Mouse (Mus musculus): ENCODE measurements at regions not wholly inside any gene's neighbourhood (a gene's known extent, or its start where the extent isn't known, plus 50 kb on each side); places are given as distances from the start of the nearest gene placed in this dataset.

DNA sequence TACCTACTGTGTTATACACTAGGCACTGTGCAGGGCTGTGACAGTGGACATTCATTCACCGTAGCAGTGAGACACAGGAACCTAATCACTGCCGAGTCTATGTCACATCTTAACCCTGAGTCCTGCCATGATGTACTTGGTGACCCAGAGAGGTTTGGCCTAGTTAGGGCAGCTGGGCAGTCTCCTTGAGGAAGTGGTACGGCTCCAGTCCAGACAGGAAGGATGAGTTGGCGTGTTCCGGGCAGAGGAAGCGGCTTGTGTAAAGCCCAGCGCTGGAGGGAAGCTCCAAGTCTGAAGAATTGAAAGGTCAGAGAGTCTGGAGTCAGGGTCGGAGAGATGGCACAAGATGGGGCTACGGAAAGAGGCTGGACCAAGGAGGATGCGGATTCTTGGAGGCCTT lies 99.4 kb upstream of the Smim15 start:
- DNase-seq (ENCODE audit: low spot score in 2 of 2): no peak

DNA sequence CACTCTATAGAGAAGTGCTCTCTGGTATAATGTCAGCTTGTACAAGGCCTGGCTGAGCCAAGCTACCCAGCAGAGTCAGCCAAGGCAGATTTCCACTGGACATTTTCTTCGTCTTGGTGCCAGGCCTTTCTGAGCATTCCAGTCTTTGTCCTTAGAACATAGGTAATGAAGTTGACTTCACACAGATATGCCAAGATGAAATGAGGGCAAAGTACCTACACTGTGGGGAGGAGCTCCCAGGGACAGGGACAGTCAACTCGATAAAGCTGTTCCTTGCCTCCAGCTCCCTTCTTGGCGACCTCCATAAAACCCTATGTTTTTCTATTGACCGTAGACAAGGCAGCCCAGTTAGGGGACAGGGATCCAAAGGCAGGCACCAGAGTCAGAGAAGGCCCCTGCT lies 101.3 kb upstream of the Smim15 start:
- no peak for DNase-seq (ENCODE audit: low spot score in 2 of 2)

DNA sequence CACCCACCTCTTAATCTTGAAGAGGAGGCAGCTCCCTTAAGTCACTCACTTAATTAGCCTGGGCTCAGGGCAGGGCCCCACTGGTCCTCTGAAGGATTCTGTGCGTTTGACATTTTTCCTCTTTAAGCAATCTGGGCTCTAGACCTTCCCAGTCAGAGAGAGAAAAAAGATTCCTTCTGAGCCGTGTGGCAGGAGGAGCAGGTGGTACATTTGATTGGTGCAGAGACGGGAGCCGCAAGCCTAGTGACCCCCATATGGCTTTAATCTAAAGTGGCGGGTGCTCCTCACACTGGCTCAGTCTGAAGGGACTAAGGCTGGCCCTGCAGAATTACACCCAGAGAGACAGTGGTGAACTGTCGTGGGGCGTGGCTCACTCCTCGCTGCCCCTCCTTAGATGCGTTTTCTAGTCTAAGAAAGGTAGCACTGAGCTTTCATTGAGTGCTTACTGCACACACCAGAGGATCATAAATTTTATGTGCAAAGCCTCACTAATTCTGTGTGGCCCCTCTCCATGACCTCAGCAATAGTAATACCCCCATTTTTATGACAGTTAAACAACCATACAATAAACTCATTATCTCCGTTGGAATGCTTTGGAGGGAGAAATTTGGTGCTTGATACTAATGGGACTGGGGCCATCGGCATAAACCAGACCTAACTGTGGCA lies 101.8 kb upstream of the Smim15 start:
- no peak for DNase-seq (ENCODE audit: low spot score in 2 of 2)

- no peak for DNase-seq (ENCODE audit: low spot score in 2 of 2)
Observed at GRCm38 (mm10) chr13:107939916-107940646, 104.2 kb upstream of the Smim15 start.

- DNase-seq (ENCODE audit: low spot score in 2 of 2): no peak
Observed at GRCm38 (mm10) chr13:107935611-107936010, 108.6 kb upstream of the Smim15 start.

DNA sequence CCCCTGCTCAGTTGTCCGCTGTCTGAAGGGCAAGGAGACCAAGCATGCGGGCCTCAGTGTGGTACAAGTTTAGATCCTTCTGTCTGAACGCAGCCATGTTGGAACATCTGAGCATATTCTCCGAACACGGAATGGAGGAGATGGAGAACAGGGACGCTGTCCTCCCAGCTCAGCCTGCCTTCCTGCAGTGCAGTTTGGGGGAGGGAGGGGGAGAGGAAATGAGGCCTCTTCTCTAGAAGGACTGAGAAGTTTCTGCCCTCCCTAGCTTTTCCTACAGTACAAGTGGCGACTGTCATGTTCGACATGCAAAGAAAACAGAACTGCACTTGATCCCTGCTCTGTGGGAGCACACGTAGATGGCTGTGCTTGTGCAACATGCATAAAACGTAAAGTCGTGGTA lies 109.6 kb upstream of the Smim15 start:
- DNase-seq (ENCODE audit: low spot score in 2 of 2): no peak

GRCm38 (mm10) chr13:107933598-107934571 lies 110.4 kb upstream of the Smim15 start:
- DNase-seq (ENCODE audit: low spot score in 2 of 2): no peak

DNA sequence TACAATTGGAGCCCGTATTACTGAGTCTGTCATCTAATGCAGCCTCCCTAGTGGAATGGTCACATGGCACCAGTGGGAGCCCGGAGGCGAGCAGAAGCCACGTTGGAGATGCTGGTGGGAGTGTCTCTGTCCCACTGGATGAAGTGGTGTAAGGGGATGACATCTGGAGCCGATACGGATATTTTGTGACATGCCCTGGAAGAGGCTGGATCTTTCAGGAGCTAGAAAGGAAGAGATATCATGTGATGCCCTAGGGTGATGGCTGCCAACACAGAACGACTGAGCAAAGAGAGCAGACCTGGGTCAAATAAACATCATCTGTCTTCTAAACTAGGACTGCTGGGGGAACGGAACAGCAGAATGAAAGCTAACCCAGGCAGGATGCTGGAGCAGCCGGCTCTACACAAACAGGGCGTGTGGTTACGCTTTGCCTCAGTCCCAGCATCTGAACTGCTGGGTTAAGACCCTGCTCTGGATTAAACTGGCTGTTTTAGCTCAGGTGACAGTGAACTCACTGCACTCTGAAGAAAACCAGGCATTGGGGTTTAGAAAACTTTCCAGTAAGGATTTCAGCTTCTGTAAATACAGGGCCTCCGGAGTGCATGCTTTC lies 111.7 kb upstream of the Smim15 start:
- DNase-seq (ENCODE audit: low spot score in 2 of 2): no peak

- DNase-seq (ENCODE audit: low spot score in 2 of 2): no peak
Observed at GRCm38 (mm10) chr13:107931216-107931615, 113.0 kb upstream of the Smim15 start.

DNA sequence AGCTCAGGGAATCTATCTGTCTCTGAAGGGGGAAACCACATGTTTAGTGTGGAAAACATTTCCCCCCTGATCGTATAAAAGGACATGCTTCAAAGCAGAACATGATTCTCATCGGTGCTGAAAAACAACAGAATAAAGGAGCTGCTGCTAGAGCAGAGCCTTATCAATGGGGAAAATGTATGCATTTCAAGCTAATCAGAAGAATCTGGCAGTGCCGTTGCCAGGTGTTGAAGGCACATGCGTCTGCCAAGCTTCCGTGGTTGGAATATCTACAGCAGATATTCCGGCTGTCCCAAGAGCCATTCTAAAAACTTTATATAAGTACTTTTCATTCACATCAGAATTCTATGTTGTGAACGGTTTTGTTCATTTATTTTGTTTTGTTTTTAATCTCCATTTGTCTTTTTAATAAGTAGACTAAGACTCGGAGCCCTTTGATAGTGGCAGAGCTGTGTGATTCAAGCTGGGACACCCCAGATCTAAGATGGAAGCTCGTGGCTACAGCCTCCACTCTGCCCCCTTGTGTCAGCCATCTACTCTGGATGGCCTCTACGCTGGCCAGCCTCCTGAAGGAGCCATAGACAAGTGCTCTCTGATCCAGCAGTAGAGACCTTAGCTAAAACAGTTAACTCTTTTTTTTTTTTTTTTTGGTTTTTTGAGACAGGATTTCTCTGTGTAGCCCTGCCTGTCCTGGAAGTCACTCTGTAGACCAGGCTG lies 116.6 kb upstream of the Smim15 start:
- no peak for DNase-seq (ENCODE audit: low spot score in 2 of 2)

DNA sequence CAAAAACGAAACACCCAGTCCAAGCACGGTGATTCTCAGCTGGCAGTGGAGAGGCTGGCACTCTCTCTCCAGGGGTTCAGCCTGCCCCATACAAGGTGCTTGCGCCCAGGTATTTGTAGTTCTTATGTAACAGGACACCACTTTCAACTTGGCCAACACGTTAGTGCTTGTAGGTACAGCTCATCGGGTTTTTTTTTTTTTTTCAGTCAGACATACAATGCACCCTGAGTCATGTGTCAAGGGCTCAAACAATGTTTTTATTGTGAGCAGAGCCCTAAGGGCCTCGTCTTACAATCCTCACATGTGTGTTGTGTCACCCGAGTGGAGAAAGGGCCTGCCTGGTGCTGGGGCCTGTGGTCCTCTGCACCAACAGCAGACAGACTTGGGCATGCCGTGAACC lies 118.8 kb upstream of the Smim15 start:
- DNase-seq (ENCODE audit: low spot score in 2 of 2): no peak

- peak; percentile 31 to 32 for DNase-seq (ENCODE audit: low spot score in 2 of 2)
Observed at GRCm38 (mm10) chr13:107923129-107924114, 120.8 kb upstream of the Smim15 start.

GRCm38 (mm10) chr13:107919403-107919802 lies 124.8 kb upstream of the Smim15 start:
- DNase-seq (ENCODE audit: low spot score in 2 of 2): no peak

DNA sequence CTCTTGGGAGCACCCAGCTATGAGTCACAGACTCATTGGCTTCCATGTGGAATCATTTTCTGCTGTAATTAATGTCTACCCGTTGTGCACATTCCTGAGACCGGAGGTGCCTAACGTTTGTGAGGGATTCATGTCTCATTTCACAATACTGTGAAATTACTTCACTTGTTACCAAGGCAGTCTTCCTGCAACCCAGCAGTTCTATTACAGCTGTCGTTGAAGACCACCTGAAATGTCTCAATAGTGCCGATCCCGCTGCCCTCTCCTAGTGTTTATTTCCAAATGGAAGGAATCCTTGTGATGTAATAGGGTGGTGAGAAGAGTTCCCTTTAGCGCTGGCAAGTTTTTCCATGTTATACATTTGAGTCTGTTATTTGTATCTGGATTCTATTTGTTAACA lies 125.8 kb upstream of the Smim15 start:
- no peak for DNase-seq (ENCODE audit: low spot score in 2 of 2)

DNA sequence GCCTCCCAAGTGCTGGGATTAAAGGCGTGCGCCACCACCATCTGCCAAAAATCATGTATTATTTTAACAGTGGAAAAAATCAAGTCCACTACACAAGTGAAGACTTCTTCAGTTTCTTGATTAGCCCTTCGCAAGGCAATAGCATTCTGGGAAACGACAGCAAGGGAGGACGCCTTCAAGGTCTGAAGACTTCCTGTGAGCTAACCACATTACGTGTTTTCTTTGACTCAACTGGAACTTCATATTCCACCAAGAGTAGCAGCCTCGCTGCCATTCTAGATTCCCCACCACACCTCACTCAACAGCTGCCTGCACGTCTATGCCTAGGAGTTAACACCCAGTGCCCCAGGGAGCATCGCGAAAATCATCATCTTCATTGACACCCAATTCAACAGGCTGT lies 126.2 kb upstream of the Smim15 start:
- DNase-seq (ENCODE audit: low spot score in 2 of 2): no peak

GRCm38 (mm10) chr13:107917564-107917963 lies 126.7 kb upstream of the Smim15 start:
- no peak for DNase-seq (ENCODE audit: low spot score in 2 of 2)

GRCm38 (mm10) chr13:107910125-107910524 lies 134.1 kb upstream of the Smim15 start:
- DNase-seq (ENCODE audit: low spot score in 2 of 2): no peak

- DNase-seq (ENCODE audit: low spot score in 2 of 2): no peak
Observed at GRCm38 (mm10) chr13:107909343-107910067, 134.7 kb upstream of the Smim15 start.

DNA sequence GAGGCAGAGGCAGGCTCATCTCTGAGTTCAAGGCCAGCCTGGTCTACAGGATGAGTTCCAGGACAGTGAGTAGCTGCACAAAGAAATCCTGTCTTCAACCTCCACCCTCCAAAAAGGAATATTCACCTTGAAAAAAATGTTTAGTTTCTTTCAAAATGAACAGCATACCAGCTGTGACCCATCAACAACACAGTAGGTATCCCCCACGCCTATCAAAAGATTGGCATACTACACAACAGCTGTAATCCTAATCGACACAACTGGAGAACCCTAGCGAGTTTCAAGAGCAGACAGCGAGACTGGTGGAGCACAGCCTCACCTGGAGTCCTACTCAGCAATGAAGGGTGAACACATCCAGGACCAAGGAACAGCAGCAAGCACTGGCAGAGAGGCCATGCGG lies 136.3 kb upstream of the Smim15 start:
- no peak for DNase-seq (ENCODE audit: low spot score in 2 of 2)
